Mouse (Mus musculus) small intestine, adult 2 months (tissue): ENCODE measurements around the gene Mex3b. TPM values are rescaled to one million over a fixed set of nuclear protein-coding genes. Genes with fewer than 3 reads are reported as not detected.

Experiments used
- H3K27ac ChIP-seq: fragments of 200-500 bp; 2 replicates; pipeline ENCODE4 v1.5.1; 2012; ENCODE audit warnings: low read depth, low read length, control low read depth, inconsistent platforms; ENCODE audit not compliant: insufficient read depth
- H3K27me3 ChIP-seq: fragments of 200-500 bp; 2 replicates; pipeline ENCODE4 v1.6.1; 2012; ENCODE audit warnings: mild to moderate bottlenecking, moderate library complexity, low read length, inconsistent platforms; ENCODE audit not compliant: control insufficient read depth, insufficient read depth
- H3K36me3 ChIP-seq: fragments of 200-500 bp; 2 replicates; pipeline ENCODE4 v1.6.1; 2012; ENCODE audit warnings: mild to moderate bottlenecking, low read length, control low read depth, inconsistent platforms; ENCODE audit not compliant: control insufficient read depth, insufficient read depth
- H3K4me1 ChIP-seq: fragments of 200-500 bp; 2 replicates; pipeline ENCODE4 v1.6.1; 2012; ENCODE audit warnings: low read length, inconsistent platforms, mixed read lengths; ENCODE audit not compliant: control insufficient read depth, insufficient read depth, insufficient read length
- H3K4me3 ChIP-seq: fragments of 200-500 bp; 2 replicates; pipeline ENCODE4 v1.5.1; 2012; ENCODE audit warnings: low read depth, mild to moderate bottlenecking, control low read depth, inconsistent platforms, low read length, moderate library complexity
- CTCF ChIP-seq: fragments of 200-500 bp; IDR thresholded peaks from 2 replicates; pipeline ENCODE4 v1.5.1; 2012; ENCODE audit warnings: low read depth, mild to moderate bottlenecking, control low read depth, inconsistent platforms, low read length, moderate library complexity, mixed read lengths; ENCODE audit not compliant: insufficient replicate concordance, insufficient read length; ENCODE audit errors: extremely low read depth
- POLR2A ChIP-seq: fragments of 200-500 bp; IDR thresholded peaks from 2 replicates; pipeline ENCODE4 v1.6.1; 2012; ENCODE audit warnings: low read depth, mild to moderate bottlenecking, control low read depth, inconsistent platforms, low read length, moderate library complexity
- WGBS: fragments of 180-500 bp; shearing (Covaris S2); methylation state at CpG from one replicate; pipeline ENCODE4 v1.1.7; 2018; 5-methylcytosine and 5-hydroxymethylcytosine counted together
- polyA plus RNA-seq: library from polyadenylated mRNA; depleted of rRNA; stranded (reverse); fragments of >200 nt; gene quantifications from 2 replicates; pipeline ENCODE4 v1.2.3, GENCODE M21; 2012; rRNA removed

Mex3b gene
- polyA plus RNA-seq, 1 experiment: 6.3 TPM

GRCm38 (mm10) chr7:82905527-82905926 lies 38.4 kb downstream of the Mex3b start:
- Histone ChIP-seq H3K4me3 (no peak overlapping the region), H3K27ac (no peak overlapping the region), H3K27me3 (no peaks in the 10 kb centered on the region), H3K4me1 (no peaks in the 10 kb centered on the region), H3K36me3 (no peaks in the 10 kb centered on the region)
- TF ChIP-seq CTCF: no peak
- no peak for TF ChIP-seq POLR2A
- WGBS: 63% methylated on average over 3 of the region's 3 CpGs

DNA sequence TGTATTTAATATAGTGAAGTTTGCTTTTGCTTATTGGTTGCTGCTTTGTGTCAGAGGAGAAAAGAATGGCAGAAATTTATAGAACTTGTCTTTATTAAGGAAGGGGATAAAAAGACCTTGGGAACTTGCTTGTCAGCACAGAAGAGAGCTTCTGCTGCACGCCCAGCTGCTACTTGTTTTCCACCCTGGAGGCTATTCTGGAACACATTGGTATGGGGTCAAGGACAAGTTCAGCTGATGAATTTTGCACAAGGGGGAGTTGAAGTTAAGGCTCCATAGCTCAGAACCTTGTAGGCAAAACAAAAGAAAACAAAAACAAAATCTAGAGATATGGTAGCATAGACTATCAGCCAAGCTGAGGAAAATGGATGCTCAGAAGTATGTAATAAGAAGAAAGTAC lies 39.9 kb downstream of the Mex3b start:
- WGBS: 61% methylated on average over 1 of the region's 1 CpGs
- H3K4me1 ChIP-seq: no peaks in the 10 kb centered on the region
- TF ChIP-seq CTCF (no peak), POLR2A (no peak)

GRCm38 (mm10) chr7:82910536-82911384 lies 43.6 kb downstream of the Mex3b start:
- Histone ChIP-seq H3K27ac (no peak overlapping the region), H3K27me3 (no peaks in the 10 kb centered on the region), H3K4me1 (no peaks in the 10 kb centered on the region), H3K36me3 (no peaks in the 10 kb centered on the region), H3K4me3 (no peak overlapping the region)
- TF ChIP-seq CTCF: no peak
- no peak for TF ChIP-seq POLR2A
- 63% methylated on average over 10 of the region's 10 CpGs for WGBS

More for the DNA sequence above, 39.9 kb downstream of the Mex3b start:
- Histone ChIP-seq H3K36me3 (no peaks in the 10 kb centered on the region), H3K4me3 (no peak overlapping the region), H3K27me3 (no peaks in the 10 kb centered on the region), H3K27ac (no peak overlapping the region)

GRCm38 (mm10) chr7:82911501-82911900 lies 44.4 kb downstream of the Mex3b start:
- no peaks in the 10 kb centered on the region for H3K4me1 ChIP-seq
- no peak overlapping the region for H3K27ac ChIP-seq
- no peak overlapping the region for H3K4me3 ChIP-seq
- H3K36me3 ChIP-seq: no peaks in the 10 kb centered on the region
- 60% methylated on average over 10 of the region's 10 CpGs for WGBS
- TF ChIP-seq CTCF (no peak), POLR2A (no peak)
- no peaks in the 10 kb centered on the region for H3K27me3 ChIP-seq

- 74% methylated on average over 4 of the region's 4 CpGs for WGBS
- H3K36me3 ChIP-seq: no peaks in the 10 kb centered on the region
- H3K4me1 ChIP-seq: no peaks in the 10 kb centered on the region
- H3K27ac ChIP-seq: no peak overlapping the region
- no peaks in the 10 kb centered on the region for H3K27me3 ChIP-seq
- no peak for TF ChIP-seq POLR2A
- TF ChIP-seq CTCF: no peak
- H3K4me3 ChIP-seq: no peak overlapping the region
Measured at GRCm38 (mm10) chr7:82914297-82914696, 47.2 kb downstream of the Mex3b start.

Other genes with a start within 250 kb of the Mex3b start
- gene Saxo2, start 218.8 kb upstream of the Mex3b start, polyA plus RNA-seq: 0.30 and 0.77 TPM in 2 replicates
- 1.6 and 3.1 TPM in 2 replicates for gene Efl1, start 218.7 kb upstream of the Mex3b start, polyA plus RNA-seq